Mouse (Mus musculus) lung, embryonic 15.5 days (tissue): Measurements from ENCODE around the gene Flot1. TPM values are rescaled to one million over a fixed set of nuclear protein-coding genes. Genes with fewer than 3 reads are reported as not detected.

Source experiments
- ATAC-seq: fragments of 200-750 bp; cut with Nextera tagmentation; 2 replicates; pipeline ENCODE4 v1.8.0; 2017; ENCODE audit warnings: moderate number of reproducible peaks, borderline replicate concordance; ENCODE audit not compliant: low FRiP score, low TSS enrichment; ENCODE audit errors: extremely low read depth
- H3K27ac ChIP-seq: fragments of 300-500 bp; sonication (generic); 2 replicates; pipeline ENCODE4 v1.5.1; 2015; ENCODE audit warnings: moderate library complexity, mild to moderate bottlenecking, inconsistent platforms
- H3K27me3 ChIP-seq: fragments of 300-500 bp; sonication (generic); 2 replicates; pipeline ENCODE4 v1.6.1; 2015; ENCODE audit warnings: inconsistent platforms
- H3K36me3 ChIP-seq: fragments of 300-500 bp; sonication (generic); 2 replicates; pipeline ENCODE4 v1.6.1; 2015; ENCODE audit warnings: inconsistent platforms
- H3K4me1 ChIP-seq: fragments of 300-500 bp; sonication (generic); 2 replicates; pipeline ENCODE4 v1.6.1; 2015; ENCODE audit warnings: inconsistent platforms
- H3K4me2 ChIP-seq: fragments of 300-500 bp; sonication (generic); 2 replicates; pipeline ENCODE4 v1.6.1; 2015; ENCODE audit warnings: inconsistent platforms, mild to moderate bottlenecking, moderate library complexity
- H3K4me3 ChIP-seq: fragments of 300-500 bp; sonication (generic); 2 replicates; pipeline ENCODE4 v1.5.1; 2015; ENCODE audit warnings: mild to moderate bottlenecking, inconsistent platforms
- H3K9ac ChIP-seq: fragments of 300-500 bp; sonication (generic); 2 replicates; pipeline ENCODE4 v1.6.1; 2015; ENCODE audit warnings: inconsistent platforms
- H3K9me3 ChIP-seq: fragments of 300-500 bp; sonication (generic); 2 replicates; pipeline ENCODE4 v1.6.1; 2016; ENCODE audit warnings: inconsistent platforms
- WGBS: fragments of 180-500 bp; shearing (Covaris S2); methylation state at CpG from one replicate; pipeline ENCODE4 v1.1.7; 2015; 5-methylcytosine and 5-hydroxymethylcytosine counted together
- polyA plus RNA-seq: library from polyadenylated mRNA; unstranded; fragments of >200 nt; fragmentation: Nextera tagmentation; extraction: Ambion mirVana; gene quantifications from 2 replicates; pipeline ENCODE4 v1.2.1, GENCODE M21; 2015

Gene Flot1
- polyA plus RNA-seq, 1 experiment from 2014 or later, result 54.4 TPM

DNA sequence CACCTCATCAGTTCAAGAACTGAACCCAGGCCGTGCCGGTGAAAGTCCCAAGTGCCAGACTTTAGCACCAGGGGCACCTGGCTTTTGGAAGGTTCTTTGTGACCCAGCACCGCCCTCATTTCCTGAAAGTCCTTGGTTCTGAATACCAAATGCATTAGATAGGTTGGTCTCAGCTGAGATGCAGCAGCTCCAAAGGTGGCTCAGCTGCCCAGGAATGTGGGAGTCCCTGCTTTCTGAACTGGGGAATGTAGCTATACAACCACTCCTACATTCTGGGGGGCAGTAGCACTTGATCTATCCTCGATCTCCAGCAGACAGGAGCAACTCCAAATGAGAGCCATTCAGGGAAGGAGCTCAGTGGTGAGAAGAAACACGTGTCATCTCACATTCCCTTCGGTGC is 10.3 kb upstream of the Flot1 start:
- H3K27ac ChIP-seq, result peak overlapping the region; percentile 93
- H3K27me3 ChIP-seq, result no peaks in the 10 kb centered on the region
- 45% methylated on average over 6 of the region's 6 CpGs for WGBS
- peaks cover 69% of the 10 kb centered on the region for H3K4me1 ChIP-seq
- H3K36me3 ChIP-seq, result no peaks in the 10 kb centered on the region
- no peak overlapping the region for H3K9ac ChIP-seq
- ATAC-seq, result no peak
- H3K4me3 ChIP-seq, result no peak overlapping the region
- H3K9me3 ChIP-seq, result no peaks in the 10 kb centered on the region
- no peak overlapping the region; the same call in 1 of the 2 replicates for H3K4me2 ChIP-seq

DNA sequence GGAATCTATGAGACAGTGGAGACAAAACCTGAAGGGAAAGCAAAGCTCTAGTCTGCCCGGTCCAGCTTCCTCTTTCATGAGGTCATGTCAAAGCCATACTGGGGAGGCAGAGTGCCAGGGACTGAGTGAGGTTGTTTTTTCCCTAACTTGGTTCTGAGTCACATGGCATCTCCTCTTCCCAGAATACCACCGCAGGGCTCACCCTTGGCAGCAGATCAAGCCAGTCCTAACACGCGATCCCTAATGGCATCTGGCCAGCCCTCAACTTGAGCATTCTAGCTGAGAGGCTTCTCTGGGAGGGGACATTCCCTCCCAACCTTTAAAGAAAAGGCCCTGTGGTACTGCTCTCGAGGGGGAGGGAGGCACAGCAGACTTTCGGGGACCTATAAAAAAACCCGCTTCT is 9.8 kb upstream of the Flot1 start:
- no peak overlapping the region for H3K4me3 ChIP-seq
- H3K9me3 ChIP-seq, result no peaks in the 10 kb centered on the region
- H3K36me3 ChIP-seq, result no peaks in the 10 kb centered on the region
- ATAC-seq, result peak; percentile 84
- H3K4me2 ChIP-seq, result peak overlapping the region; percentile 16; the same call in 1 of the 2 replicates
- H3K27me3 ChIP-seq, result no peaks in the 10 kb centered on the region
- peak overlapping the region; percentile 93 for H3K27ac ChIP-seq
- WGBS, result 17% methylated on average over 7 of the region's 7 CpGs
- H3K9ac ChIP-seq, result no peak overlapping the region
- H3K4me1 ChIP-seq, result peaks cover 66% of the 10 kb centered on the region

DNA sequence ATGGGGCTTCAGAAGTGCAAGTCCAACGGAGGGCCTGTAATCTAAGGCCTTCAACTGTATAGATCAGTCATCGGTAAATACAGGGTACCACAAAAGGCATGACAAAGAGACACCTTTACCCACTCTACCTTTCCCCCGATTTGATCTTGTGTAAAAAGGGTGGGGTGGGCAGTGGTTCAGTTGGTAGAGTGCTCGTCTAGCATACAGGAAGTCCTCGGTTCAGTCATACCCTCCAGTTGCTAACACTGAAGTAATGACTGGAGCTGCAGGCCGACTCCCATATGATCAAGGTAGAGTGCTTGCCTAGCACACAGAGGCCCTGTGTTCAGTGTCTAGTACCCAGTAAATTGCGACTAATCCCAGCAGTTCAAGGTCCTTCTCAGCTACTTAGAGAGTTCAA is 9.4 kb upstream of the Flot1 start:
- Histone ChIP-seq H3K36me3 (no peaks in the 10 kb centered on the region), H3K27me3 (no peaks in the 10 kb centered on the region), H3K4me2 (peak overlapping the region; percentile 16; the same call in 1 of the 2 replicates), H3K27ac (peak overlapping the region; percentile 93), H3K9ac (no peak overlapping the region), H3K4me1 (peaks cover 66% of the 10 kb centered on the region), H3K4me3 (no peak overlapping the region), H3K9me3 (no peaks in the 10 kb centered on the region)
- 46% methylated on average over 7 of the region's 7 CpGs for WGBS
- peak; percentile 44 for ATAC-seq

DNA sequence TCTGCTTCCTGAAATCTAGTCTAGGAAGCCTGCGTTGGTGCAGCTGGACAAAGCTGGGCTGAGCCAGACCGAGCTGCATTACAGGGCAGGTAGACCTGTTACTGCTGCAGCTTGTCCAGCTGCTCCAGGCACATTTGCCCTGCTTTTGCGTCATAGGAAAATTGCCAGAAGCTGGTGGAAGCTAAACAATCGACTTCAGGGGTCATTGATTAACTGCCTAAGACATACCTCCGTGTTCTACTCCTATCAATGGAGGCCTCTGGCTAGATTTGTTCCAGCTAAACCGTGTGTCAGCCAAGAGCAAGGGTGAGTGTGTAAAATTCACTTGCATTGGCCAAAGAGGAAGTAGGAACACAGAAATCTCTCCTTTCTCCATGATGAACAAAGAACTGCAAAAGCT is 8.4 kb upstream of the Flot1 start:
- Histone ChIP-seq H3K27ac (peak overlapping the region; percentile 93), H3K9me3 (no peaks in the 10 kb centered on the region), H3K4me2 (no peak overlapping the region), H3K4me3 (no peak overlapping the region), H3K9ac (no peak overlapping the region), H3K4me1 (peaks cover 66% of the 10 kb centered on the region), H3K36me3 (no peaks in the 10 kb centered on the region), H3K27me3 (no peaks in the 10 kb centered on the region)
- WGBS, result 49% methylated on average over 6 of the region's 6 CpGs
- ATAC-seq, result no peak

DNA sequence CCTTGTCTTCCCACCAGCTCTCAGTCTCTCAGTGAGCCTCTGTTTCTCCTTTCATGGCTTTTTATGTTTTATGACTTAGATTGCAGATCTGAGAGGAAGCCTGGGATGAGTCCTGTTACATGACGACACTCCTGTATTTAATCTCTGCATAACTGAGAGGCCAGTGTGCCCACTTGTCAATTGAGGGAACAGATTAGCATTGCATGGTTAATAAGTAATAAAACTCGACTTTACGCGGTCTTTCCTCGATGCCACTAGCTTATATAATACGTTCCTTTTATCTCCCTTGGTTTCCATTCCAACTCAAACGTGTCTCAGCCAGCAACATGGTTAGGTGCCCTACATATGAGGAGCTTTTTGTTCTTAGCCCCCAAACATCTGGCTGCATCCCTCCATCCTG is 7.2 kb upstream of the Flot1 start:
- Histone ChIP-seq H3K9ac (no peak overlapping the region), H3K4me3 (no peak overlapping the region), H3K27me3 (no peaks in the 10 kb centered on the region), H3K27ac (peak overlapping the region; percentile 55), H3K9me3 (no peaks in the 10 kb centered on the region), H3K4me2 (no peak overlapping the region), H3K4me1 (peaks cover 68% of the 10 kb centered on the region), H3K36me3 (no peaks in the 10 kb centered on the region)
- WGBS, result 36% methylated on average over 7 of the region's 7 CpGs
- ATAC-seq, result no peak

DNA sequence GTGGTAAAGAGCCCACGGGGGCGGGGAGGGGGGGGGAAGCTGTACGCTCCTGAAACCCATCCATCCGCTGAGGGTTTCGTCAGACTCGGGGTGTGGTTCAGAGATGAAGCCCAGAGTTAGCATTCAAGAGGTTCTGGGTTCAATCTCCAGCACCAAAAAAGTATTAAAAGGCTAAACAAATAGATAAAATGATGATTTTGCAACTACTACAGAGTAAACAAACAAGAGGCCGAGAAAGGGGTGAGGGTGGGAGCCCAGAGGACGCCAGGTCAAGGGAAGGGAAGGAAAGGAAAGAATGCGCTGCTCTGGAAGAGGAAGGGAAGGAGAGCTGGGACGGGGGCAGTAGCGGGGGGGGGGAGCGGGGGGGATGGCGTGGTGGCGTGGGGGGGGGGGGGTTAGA is 6.3 kb upstream of the Flot1 start:
- H3K36me3 ChIP-seq, result no peaks in the 10 kb centered on the region
- WGBS, result 29% methylated on average over 7 of the region's 14 CpGs
- no peak for ATAC-seq
- no peak overlapping the region for H3K4me3 ChIP-seq
- H3K27ac ChIP-seq, result no peak overlapping the region
- no peaks in the 10 kb centered on the region for H3K27me3 ChIP-seq
- peaks cover 64% of the 10 kb centered on the region for H3K4me1 ChIP-seq
- no peaks in the 10 kb centered on the region for H3K9me3 ChIP-seq
- no peak overlapping the region for H3K4me2 ChIP-seq
- H3K9ac ChIP-seq, result no peak overlapping the region

DNA sequence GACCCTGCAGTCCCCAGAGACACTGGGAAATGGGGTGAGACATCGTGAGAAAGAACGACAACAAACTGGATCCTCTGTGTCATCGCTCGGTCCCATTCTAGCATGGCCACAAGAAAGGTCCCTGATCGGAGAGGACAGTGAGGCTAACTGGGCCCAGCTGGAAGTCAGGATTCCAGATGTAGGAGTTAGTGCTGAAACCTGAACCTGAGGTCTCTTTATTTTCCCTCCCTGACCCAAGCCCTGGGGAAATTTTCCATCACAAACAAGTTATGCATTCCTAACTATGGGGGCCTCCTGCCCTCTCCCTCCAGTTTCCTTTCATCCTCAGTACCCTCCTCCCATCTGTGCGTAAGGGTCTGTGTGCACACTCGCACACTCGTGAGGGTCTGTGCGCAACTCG is 5.8 kb upstream of the Flot1 start:
- H3K36me3 ChIP-seq, result no peaks in the 10 kb centered on the region
- H3K9me3 ChIP-seq, result no peaks in the 10 kb centered on the region
- no peak overlapping the region for H3K4me2 ChIP-seq
- 43% methylated on average over 10 of the region's 10 CpGs for WGBS
- no peak overlapping the region for H3K9ac ChIP-seq
- H3K27me3 ChIP-seq, result no peaks in the 10 kb centered on the region
- H3K4me3 ChIP-seq, result no peak overlapping the region
- peaks cover 63% of the 10 kb centered on the region for H3K4me1 ChIP-seq
- no peak for ATAC-seq
- H3K27ac ChIP-seq, result no peak overlapping the region

DNA sequence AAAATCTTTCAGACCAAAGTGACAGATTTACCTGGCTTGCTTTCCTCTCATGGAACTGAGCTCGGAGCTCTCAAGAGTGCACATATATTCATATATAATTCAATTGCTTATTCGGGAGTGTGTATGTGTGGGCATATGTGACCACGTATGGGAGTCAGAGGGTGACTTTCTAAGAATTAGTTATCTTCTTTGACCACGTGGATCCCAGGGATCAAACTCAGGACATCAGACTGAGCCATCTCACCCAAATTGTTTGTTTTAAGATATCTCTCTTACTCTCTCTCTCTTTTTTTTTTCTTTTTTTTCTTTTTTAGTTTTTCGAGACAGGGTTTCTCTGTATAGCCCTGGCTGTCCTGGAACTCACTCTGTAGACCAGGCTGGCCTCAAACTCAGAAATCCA is 2.9 kb upstream of the Flot1 start:
- H3K4me1 ChIP-seq, result peaks cover 48% of the 10 kb centered on the region
- 70% methylated on average over 5 of the region's 5 CpGs for WGBS

DNA sequence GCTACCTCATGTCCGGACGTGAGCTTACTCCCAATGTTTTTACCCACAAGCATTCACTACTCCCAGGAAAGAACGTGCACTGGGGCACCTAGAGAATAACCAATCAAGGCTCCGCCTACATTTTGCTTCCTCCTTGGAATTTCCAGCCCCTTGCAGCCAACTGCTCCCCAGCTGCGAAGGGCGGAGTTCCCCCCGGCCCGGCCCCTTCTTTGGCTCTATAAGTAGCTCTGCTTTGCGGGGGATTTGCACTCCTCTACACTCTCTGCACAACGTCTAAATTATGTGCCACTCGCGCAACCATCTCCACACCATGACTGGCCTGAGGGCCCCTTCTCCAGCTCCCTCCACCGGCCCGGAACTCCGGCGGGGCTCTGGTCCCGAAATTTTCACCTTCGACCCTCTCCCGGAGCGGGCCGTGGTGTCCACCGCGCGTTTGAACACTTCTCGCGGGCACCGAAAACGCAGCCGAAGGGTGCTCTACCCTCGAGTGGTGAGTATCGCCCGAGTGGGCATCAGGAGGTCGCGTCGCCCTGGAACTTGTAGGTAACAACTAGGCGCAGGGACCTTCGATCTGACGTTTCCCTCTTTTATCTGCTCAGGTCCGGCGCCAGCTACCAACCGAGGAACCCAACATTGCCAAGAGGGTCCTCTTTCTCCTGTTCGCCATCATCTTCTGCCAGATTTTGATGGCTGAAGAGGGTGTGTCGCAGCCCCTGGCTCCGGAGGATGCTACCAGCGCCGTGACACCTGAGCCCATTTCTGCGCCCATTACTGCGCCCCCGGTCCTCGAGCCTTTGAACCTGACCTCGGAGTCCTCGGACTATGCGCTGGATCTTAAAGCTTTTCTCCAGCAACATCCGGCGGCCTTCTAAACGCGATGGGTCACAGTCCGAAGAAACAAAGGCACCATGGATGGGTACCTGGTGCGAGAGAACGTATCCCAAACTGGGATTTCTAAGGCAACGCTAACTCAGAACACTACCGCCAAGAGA is 1.3 kb upstream of the Flot1 start, which contains the start of gene Ier3:
Ier3 (plus strand) TSS at position 246 of the 992 bp plus-strand sequence.
- ATAC-seq, result peak; percentile 60
- H3K36me3 ChIP-seq, result peaks cover 13% of the 10 kb centered on the region
- peak within 1 kb of the TSS; percentile 87 for H3K27ac ChIP-seq
- peak within 1 kb of the TSS; percentile 97 for H3K4me2 ChIP-seq
- under 1% methylated on average over 62 of the region's 62 CpGs for WGBS
- no peaks in the 10 kb centered on the region for H3K9me3 ChIP-seq
- H3K4me1 ChIP-seq, result peaks cover 33% of the 10 kb centered on the region
- no peaks in the 10 kb centered on the region for H3K27me3 ChIP-seq
- peak within 1 kb of the TSS; percentile 69 for H3K9ac ChIP-seq
- H3K4me3 ChIP-seq, result peak within 1 kb of the TSS; percentile 76

More for the DNA sequence above, 2.9 kb upstream of the Flot1 start:
- no peak for ATAC-seq
- Histone ChIP-seq H3K4me2 (no peak overlapping the region), H3K27ac (no peak overlapping the region), H3K27me3 (no peaks in the 10 kb centered on the region), H3K4me3 (no peak overlapping the region), H3K36me3 (no peaks in the 10 kb centered on the region), H3K9ac (no peak overlapping the region), H3K9me3 (no peaks in the 10 kb centered on the region)

DNA sequence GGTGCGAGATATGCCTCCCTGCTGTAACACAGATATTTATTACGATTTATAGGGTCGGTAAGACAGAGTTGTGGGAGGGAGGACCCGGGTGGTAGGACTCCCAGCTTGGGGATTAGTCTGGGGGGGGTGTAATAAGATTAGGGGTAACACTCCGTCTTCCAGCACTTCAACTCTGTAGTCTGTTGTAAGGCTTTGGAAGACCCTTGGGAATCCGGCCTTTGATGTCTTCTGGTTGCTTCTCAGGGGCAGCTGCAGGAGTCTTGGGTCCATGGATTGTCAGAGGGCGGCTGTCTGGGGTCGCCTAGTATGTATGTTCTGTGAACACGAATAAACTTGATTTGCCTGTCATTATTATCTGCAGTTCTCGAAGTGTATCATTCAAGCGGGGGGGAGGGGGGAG is 466 bp upstream of the Flot1 start:
- peak overlapping the region; percentile 76 for H3K4me3 ChIP-seq
- H3K27me3 ChIP-seq, result no peaks in the 10 kb centered on the region
- peaks cover 25% of the 10 kb centered on the region for H3K4me1 ChIP-seq
- H3K9ac ChIP-seq, result peak overlapping the region; percentile 69
- H3K36me3 ChIP-seq, result peaks cover 21% of the 10 kb centered on the region
- no peaks in the 10 kb centered on the region for H3K9me3 ChIP-seq
- 3% methylated on average over 11 of the region's 11 CpGs for WGBS
- peak overlapping the region; percentile 87 for H3K27ac ChIP-seq
- H3K4me2 ChIP-seq, result peak overlapping the region; percentile 97
- ATAC-seq, result no peak

DNA sequence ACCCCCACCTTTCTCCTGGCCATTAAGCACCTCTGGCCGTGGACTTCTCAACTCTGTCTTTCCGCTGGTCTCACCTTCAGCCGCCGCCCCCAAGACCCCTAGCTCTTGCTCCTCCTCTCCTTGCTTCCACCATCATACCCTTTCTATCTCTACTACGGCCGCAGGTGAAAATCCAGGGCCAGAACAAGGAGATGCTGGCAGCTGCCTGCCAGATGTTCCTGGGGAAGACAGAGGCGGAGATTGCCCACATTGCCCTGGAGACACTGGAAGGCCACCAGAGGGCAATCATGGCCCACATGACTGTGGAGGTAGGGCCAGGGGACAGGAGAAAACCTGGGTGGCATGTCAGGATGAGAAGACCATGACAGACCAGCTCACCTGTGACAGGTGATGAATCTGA is 1.4 kb downstream of the Flot1 start:
- Histone ChIP-seq H3K27ac (no peak overlapping the region), H3K4me1 (peaks cover 24% of the 10 kb centered on the region), H3K4me3 (peak overlapping the region; percentile 76; the same call in 1 of the 2 replicates), H3K9me3 (no peaks in the 10 kb centered on the region), H3K4me2 (peak overlapping the region; percentile 97), H3K36me3 (peaks cover 28% of the 10 kb centered on the region), H3K27me3 (no peaks in the 10 kb centered on the region), H3K9ac (no peak overlapping the region; the same call in 1 of the 2 replicates)
- no peak for ATAC-seq
- 57% methylated on average over 7 of the region's 7 CpGs for WGBS
